Mouse (Mus musculus) T-helper 1 cell (primary cell): ENCODE measurements around the gene C87977.
"Not testable (repeated sequence)": the region's sequence is repeated elsewhere in the genome, so short reads cannot be mapped to it uniquely, and the experiment has no call there.

Source experiments
- in situ Hi-C: fragments of 300-600 bp; cut with MboI, MseI; formaldehyde crosslinking; loops from one replicate; pipeline ENCODE4 v1.15.1; 2025; ENCODE audit warnings: high pct_unique_total_duplicates

Gene C87977

GRCm38 (mm10) chr4:144213218-144213617 lies at the start of gene C87977:
C87977 (minus strand) TSS chr4:144213318.
- in situ Hi-C loops: not testable (repeated sequence)

- in situ Hi-C loops: not testable (repeated sequence)
These were observed 41.6 kb upstream of the C87977 start for GRCm38 (mm10) chr4:144254768-144255167.

GRCm38 (mm10) chr4:144190419-144190818 lies 22.7 kb downstream of the C87977 start, which contains the start of gene Oog2:
Oog2 (plus strand) TSS chr4:144190719.
- in situ Hi-C loops: no loop called here

GRCm38 (mm10) chr4:144162563-144162962 lies 50.6 kb downstream of the C87977 start, which contains the start of gene Oog3:
Oog3 (minus strand) TSS chr4:144162663.
- in situ Hi-C loops: no loop called here
